Mouse (Mus musculus): ENCODE data around the gene Gm49383.

DNA sequence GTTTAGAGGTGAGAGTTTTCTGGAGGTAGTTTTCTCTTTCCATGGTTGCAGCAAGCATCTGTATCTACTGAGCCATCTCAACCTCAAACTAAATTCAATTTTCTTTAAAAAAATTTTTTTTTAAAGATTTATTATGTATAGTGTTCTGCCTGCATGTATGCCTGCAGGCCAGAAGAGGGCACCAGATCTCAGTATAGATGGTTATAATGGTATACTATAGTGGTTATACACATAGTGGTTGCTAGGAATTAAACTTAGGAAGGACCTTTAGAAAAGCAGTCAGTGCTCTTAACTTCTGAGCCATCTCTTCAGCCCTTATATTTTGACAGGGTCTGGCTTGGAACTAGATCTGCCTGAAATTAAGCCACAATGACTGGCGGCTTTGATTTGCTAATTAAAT, 6.4 kb downstream of the Gm49383 start:
- no peak for TF ChIP-seq HCFC1 (IDR thresholded peaks at IDR 0.05; ENCODE audit: borderline replicate concordance, insufficient read depth, low read length)
- no peak for TF ChIP-seq CHD2 (IDR thresholded peaks at IDR 0.05; ENCODE audit: low read depth, low read length)
